Mouse (Mus musculus) midbrain, embryonic 15.5 days (tissue): ENCODE results near the gene Slc7a6. TPM values are rescaled to one million over a fixed set of nuclear protein-coding genes. Genes with fewer than 3 reads are reported as not detected.
A peak's percentile ranks its signal among the peaks of the same experiment; 100 is the strongest.

Experiments
- ATAC-seq: fragments of 200-750 bp; cut with Nextera tagmentation; replicated peaks from 2 replicates; pipeline ENCODE4 v1.8.0; 2017; ENCODE audit warnings: moderate TSS enrichment
- H3K27ac ChIP-seq: fragments of 300-500 bp; sonication (generic); 2 replicates; pipeline ENCODE4 v1.5.1; 2015; ENCODE audit warnings: mild to moderate bottlenecking, inconsistent platforms
- H3K27me3 ChIP-seq: fragments of 300-500 bp; sonication (generic); replicated peaks from 2 replicates; pipeline ENCODE4 v1.6.1; 2015; ENCODE audit warnings: inconsistent platforms
- H3K36me3 ChIP-seq: fragments of 300-500 bp; sonication (generic); replicated peaks from 2 replicates; pipeline ENCODE4 v1.6.1; 2015; ENCODE audit warnings: inconsistent platforms
- H3K4me1 ChIP-seq: fragments of 300-500 bp; sonication (generic); 2 replicates; pipeline ENCODE4 v1.6.1; 2015; ENCODE audit warnings: inconsistent platforms
- H3K4me2 ChIP-seq: fragments of 300-500 bp; sonication (generic); 2 replicates; pipeline ENCODE4 v1.6.1; 2015; ENCODE audit warnings: inconsistent platforms, mild to moderate bottlenecking, moderate library complexity
- H3K4me3 ChIP-seq: fragments of 300-500 bp; sonication (generic); 2 replicates; pipeline ENCODE4 v1.5.1; 2015; ENCODE audit warnings: mild to moderate bottlenecking, inconsistent platforms
- H3K9ac ChIP-seq: fragments of 300-500 bp; sonication (generic); 2 replicates; pipeline ENCODE4 v1.6.1; 2015; ENCODE audit warnings: mild to moderate bottlenecking, inconsistent platforms
- H3K9me3 ChIP-seq: fragments of 300-500 bp; sonication (generic); 2 replicates; pipeline ENCODE4 v1.6.1; 2016; ENCODE audit warnings: inconsistent platforms
- WGBS: fragments of 180-500 bp; shearing (Covaris S2); methylation state at CpG from one replicate; pipeline ENCODE4 v1.1.7; 2015; ENCODE audit warnings: mixed read lengths; 5-methylcytosine and 5-hydroxymethylcytosine counted together
- polyA plus RNA-seq: library from polyadenylated mRNA; unstranded; fragments of >200 nt; fragmentation: Nextera tagmentation; extraction: Ambion mirVana; gene quantifications from 2 replicates; pipeline ENCODE4 v1.2.1, GENCODE M21; 2015

Gene Slc7a6
- 62.7 and 65.0 TPM in 2 replicates for polyA plus RNA-seq

GRCm38 (mm10) chr8:106168356-106169016 lies at the start of gene Slc7a6:
Gene Slc7a6, plus strand, starts transcription at chr8:106168857.
- Histone ChIP-seq H3K36me3 (peaks cover 11% of the 10 kb centered on the region; the same call in 1 of the 2 replicates), H3K9me3 (no peaks in the 10 kb centered on the region), H3K27me3 (no peaks in the 10 kb centered on the region), H3K4me2 (peak within 1 kb of the TSS; percentile 83), H3K27ac (peak within 1 kb of the TSS; percentile 92), H3K4me3 (peak within 1 kb of the TSS; percentile 90), H3K4me1 (peaks cover 19% of the 10 kb centered on the region), H3K9ac (peak within 1 kb of the TSS; percentile 88)
- under 1% methylated on average over 59 of the region's 59 CpGs for WGBS
- peak; percentile 93 for ATAC-seq

GRCm38 (mm10) chr8:106123443-106123842 lies 45.2 kb upstream of the Slc7a6 start:
- H3K27me3 ChIP-seq: no peaks in the 10 kb centered on the region
- no peak for ATAC-seq
- no peak overlapping the region for H3K4me2 ChIP-seq
- no peak overlapping the region for H3K9ac ChIP-seq
- no peaks in the 10 kb centered on the region for H3K9me3 ChIP-seq
- 0 out of 2 replicates have a peak, but pooled peaks cover 3% of the 10 kb centered on the region for H3K36me3 ChIP-seq
- no peak overlapping the region for H3K4me3 ChIP-seq
- H3K4me1 ChIP-seq: no peaks in the 10 kb centered on the region
- 85% methylated on average over 3 of the region's 3 CpGs for WGBS
- H3K27ac ChIP-seq: no peak overlapping the region

- no peak overlapping the region for H3K4me2 ChIP-seq
- H3K27me3 ChIP-seq: no peaks in the 10 kb centered on the region
- 94% methylated on average over 1 of the region's 1 CpGs for WGBS
- H3K4me3 ChIP-seq: no peak overlapping the region
- H3K9me3 ChIP-seq: no peaks in the 10 kb centered on the region
- H3K9ac ChIP-seq: no peak overlapping the region
- ATAC-seq: no peak
- H3K36me3 ChIP-seq: peaks cover 9% of the 10 kb centered on the region
- H3K4me1 ChIP-seq: no peaks in the 10 kb centered on the region
- H3K27ac ChIP-seq: no peak overlapping the region
Measured at GRCm38 (mm10) chr8:106126055-106126454, 42.6 kb upstream of the Slc7a6 start.

- H3K27me3 ChIP-seq: no peaks in the 10 kb centered on the region
- H3K36me3 ChIP-seq: peaks cover 9% of the 10 kb centered on the region
- WGBS: 82% methylated on average over 3 of the region's 3 CpGs
- no peaks in the 10 kb centered on the region for H3K4me1 ChIP-seq
- no peak overlapping the region for H3K4me3 ChIP-seq
- H3K27ac ChIP-seq: no peak overlapping the region
- H3K9ac ChIP-seq: no peak overlapping the region
- H3K9me3 ChIP-seq: no peaks in the 10 kb centered on the region
- no peak for ATAC-seq
- no peak overlapping the region for H3K4me2 ChIP-seq
Measured at GRCm38 (mm10) chr8:106127054-106127453, 41.6 kb upstream of the Slc7a6 start.

GRCm38 (mm10) chr8:106127882-106128410 lies 40.7 kb upstream of the Slc7a6 start:
- WGBS: 92% methylated on average over 10 of the region's 10 CpGs
- Histone ChIP-seq H3K4me1 (no peaks in the 10 kb centered on the region), H3K27me3 (peaks cover 2% of the 10 kb centered on the region), H3K27ac (no peak overlapping the region), H3K9me3 (no peaks in the 10 kb centered on the region), H3K4me3 (no peak overlapping the region), H3K4me2 (no peak overlapping the region), H3K36me3 (peaks cover 9% of the 10 kb centered on the region), H3K9ac (no peak overlapping the region)
- ATAC-seq: no peak

- Histone ChIP-seq H3K27me3 (peaks cover 17% of the 10 kb centered on the region), H3K4me3 (no peak overlapping the region), H3K27ac (no peak overlapping the region), H3K4me1 (no peaks in the 10 kb centered on the region), H3K4me2 (no peak overlapping the region), H3K9me3 (no peaks in the 10 kb centered on the region), H3K36me3 (peaks cover 9% of the 10 kb centered on the region), H3K9ac (no peak overlapping the region)
- ATAC-seq: no peak
Measured at GRCm38 (mm10) chr8:106129232-106129930, 39.3 kb upstream of the Slc7a6 start.

GRCm38 (mm10) chr8:106129997-106130396 lies 38.7 kb upstream of the Slc7a6 start:
- H3K9ac ChIP-seq: no peak overlapping the region
- ATAC-seq: no peak

GRCm38 (mm10) chr8:106130505-106130904 lies 38.2 kb upstream of the Slc7a6 start:
- 89% methylated on average over 2 of the region's 2 CpGs for WGBS
- Histone ChIP-seq H3K4me3 (no peak overlapping the region), H3K9ac (no peak overlapping the region), H3K27ac (no peak overlapping the region), H3K36me3 (peaks cover 9% of the 10 kb centered on the region), H3K9me3 (no peaks in the 10 kb centered on the region), H3K27me3 (peaks cover 28% of the 10 kb centered on the region), H3K4me1 (peaks cover 2% of the 10 kb centered on the region), H3K4me2 (no peak overlapping the region)
- ATAC-seq: no peak

More at GRCm38 (mm10) chr8:106129997-106130396, 38.7 kb upstream of the Slc7a6 start:
- H3K9me3 ChIP-seq: no peaks in the 10 kb centered on the region
- no peak overlapping the region for H3K4me3 ChIP-seq
- H3K4me2 ChIP-seq: no peak overlapping the region
- peaks cover 9% of the 10 kb centered on the region for H3K36me3 ChIP-seq
- peaks cover 23% of the 10 kb centered on the region for H3K27me3 ChIP-seq
- no peak overlapping the region for H3K27ac ChIP-seq
- H3K4me1 ChIP-seq: no peaks in the 10 kb centered on the region
- WGBS: 89% methylated on average over 2 of the region's 2 CpGs

- WGBS: 95% methylated on average over 4 of the region's 4 CpGs
- H3K4me1 ChIP-seq: peaks cover 8% of the 10 kb centered on the region
- H3K27me3 ChIP-seq: peaks cover 33% of the 10 kb centered on the region
- peaks cover 9% of the 10 kb centered on the region for H3K36me3 ChIP-seq
- H3K4me2 ChIP-seq: no peak overlapping the region
- H3K4me3 ChIP-seq: no peak overlapping the region
- no peaks in the 10 kb centered on the region for H3K9me3 ChIP-seq
- ATAC-seq: no peak
- no peak overlapping the region for H3K27ac ChIP-seq
- H3K9ac ChIP-seq: no peak overlapping the region
Measured at GRCm38 (mm10) chr8:106131021-106131420, 37.6 kb upstream of the Slc7a6 start.

GRCm38 (mm10) chr8:106131488-106132222 lies 37.0 kb upstream of the Slc7a6 start:
- Histone ChIP-seq H3K27ac (no peak overlapping the region), H3K9ac (no peak overlapping the region), H3K36me3 (peaks cover 9% of the 10 kb centered on the region), H3K4me3 (no peak overlapping the region), H3K9me3 (no peaks in the 10 kb centered on the region), H3K4me1 (peaks cover 14% of the 10 kb centered on the region), H3K27me3 (peaks cover 40% of the 10 kb centered on the region), H3K4me2 (no peak overlapping the region)
- ATAC-seq: no peak
- 91% methylated on average over 7 of the region's 7 CpGs for whole genome bisulfite sequencing

- Histone ChIP-seq H3K4me1 (peaks cover 21% of the 10 kb centered on the region), H3K27me3 (peaks cover 47% of the 10 kb centered on the region), H3K36me3 (peaks cover 9% of the 10 kb centered on the region), H3K9me3 (no peaks in the 10 kb centered on the region), H3K4me3 (no peak overlapping the region), H3K9ac (no peak overlapping the region), H3K27ac (no peak overlapping the region), H3K4me2 (no peak overlapping the region)
- no peak for ATAC-seq
- 92% methylated on average over 11 of the region's 11 CpGs for WGBS
Measured at GRCm38 (mm10) chr8:106132356-106132755, 36.3 kb upstream of the Slc7a6 start.

GRCm38 (mm10) chr8:106133526-106133925 lies 35.1 kb upstream of the Slc7a6 start:
- 71% methylated on average over 13 of the region's 13 CpGs for WGBS
- Histone ChIP-seq H3K9ac (no peak overlapping the region), H3K36me3 (peaks cover 7% of the 10 kb centered on the region), H3K9me3 (no peaks in the 10 kb centered on the region), H3K27me3 (peaks cover 58% of the 10 kb centered on the region), H3K27ac (no peak overlapping the region), H3K4me2 (no peak overlapping the region), H3K4me1 (peaks cover 31% of the 10 kb centered on the region), H3K4me3 (no peak overlapping the region)
- ATAC-seq: no peak
